Mouse (Mus musculus): ENCODE results near the gene Eng.

- no peak for TF ChIP-seq ZNF384 (IDR thresholded peaks at IDR 0.05; ENCODE audit: low read depth, low read length)
- no peak for TF ChIP-seq USF1 (IDR thresholded peaks at IDR 0.05; ENCODE audit: low read depth, low read length)
- TF ChIP-seq EP300 (IDR thresholded peaks at IDR 0.05; ENCODE audit: low read length) = no peak
- TF ChIP-seq E2F4 (IDR thresholded peaks at IDR 0.05; ENCODE audit: insufficient replicate concordance, low read depth, low read length) = no peak
- TF ChIP-seq CTCF (conservative IDR thresholded peaks at IDR 0.05 in 1 of 2, IDR thresholded peaks at IDR 0.05 in 1 of 2; ENCODE audit: low read depth in 2 of 2, low read length in 2 of 2) = no peak
- no peak for TF ChIP-seq POLR2A (IDR thresholded peaks at IDR 0.05; ENCODE audit: low read depth, low read length)
- no peak for TF ChIP-seq MYC (IDR thresholded peaks at IDR 0.05; ENCODE audit: low read depth, low read length)
- no peak for TF ChIP-seq RAD21 (IDR thresholded peaks at IDR 0.05; ENCODE audit: low read depth, low read length)
- no peak for TF ChIP-seq NELFE (IDR thresholded peaks at IDR 0.05; ENCODE audit: low read depth, low read length)
- no peak for TF ChIP-seq ZC3H11A (IDR thresholded peaks at IDR 0.05; ENCODE audit: low read depth, low read length)
- TF ChIP-seq MAFK (IDR thresholded peaks at IDR 0.05; ENCODE audit: insufficient replicate concordance, low read length) = no peak
- no peak for TF ChIP-seq UBTF (IDR thresholded peaks at IDR 0.05; ENCODE audit: low read depth, low read length)
- no peak for TF ChIP-seq SIN3A (IDR thresholded peaks at IDR 0.05; ENCODE audit: low read length)
- TF ChIP-seq HCFC1 (IDR thresholded peaks at IDR 0.05; ENCODE audit: low read depth, low read length) = no peak
Observed at GRCm38 (mm10) chr2:32694691-32695090, 48.3 kb downstream of the Eng start.
